Mouse (Mus musculus) natural killer cell, adult 2 months (primary cell): ENCODE data around the gene St8sia1.

Experiments used
- DNase-seq, 2 experiments: peaks; one replicate each; pipeline ENCODE4 v3.0.0; 2022; ENCODE audit warnings: low spot score in 2 of 2

The St8sia1 gene

GRCm38 (mm10) chr6:142788042-142788987 lies 175.9 kb downstream of the St8sia1 start:
- no peak for DNase-seq

DNA sequence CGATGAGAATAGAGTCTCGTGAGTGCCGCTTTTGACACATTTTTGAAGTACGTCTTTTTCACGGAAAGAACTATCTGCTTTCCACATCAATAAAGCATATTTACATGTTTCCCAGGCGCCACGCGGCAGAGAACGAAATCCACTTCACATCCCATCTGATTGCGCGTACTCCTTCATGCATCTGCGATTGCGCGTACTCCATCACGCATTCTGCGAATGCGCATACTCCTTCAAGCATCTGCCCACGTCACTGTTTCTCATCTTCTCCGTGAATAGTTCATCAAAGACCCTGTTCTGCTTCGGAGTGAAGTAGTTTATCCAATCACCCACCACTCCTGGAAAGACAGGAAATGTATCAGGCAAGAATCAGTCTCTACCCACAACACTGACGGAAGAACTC lies 178.1 kb downstream of the St8sia1 start:
- DNase-seq, result no peak

- peak; percentile 47 to 70 for DNase-seq
These were observed 178.9 kb downstream of the St8sia1 start for GRCm38 (mm10) chr6:142785343-142785742.

- no peak for DNase-seq
These were observed 183.0 kb downstream of the St8sia1 start for GRCm38 (mm10) chr6:142781286-142781685.

DNA sequence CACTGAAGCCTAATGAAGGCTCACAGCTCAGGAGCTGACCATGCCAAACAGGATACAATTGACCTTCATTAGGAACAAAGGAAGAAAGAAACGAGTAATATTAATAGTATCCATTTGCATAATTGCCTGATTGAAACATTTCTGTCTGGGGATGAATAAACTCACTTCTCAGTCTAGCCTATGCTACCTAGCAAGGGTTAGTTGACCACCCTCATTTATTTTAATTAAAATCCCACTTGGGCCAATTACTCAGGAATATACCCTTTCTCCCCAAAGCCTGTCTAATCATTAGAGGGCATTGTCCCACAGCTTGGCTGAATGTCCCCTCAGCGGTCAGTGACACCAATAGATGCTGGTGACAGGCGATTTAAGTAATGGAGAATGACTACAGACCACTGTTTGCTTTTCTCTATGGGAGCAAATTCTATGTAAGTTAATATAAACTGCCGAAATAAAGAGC lies 183.6 kb downstream of the St8sia1 start:
- DNase-seq, result no peak

DNA sequence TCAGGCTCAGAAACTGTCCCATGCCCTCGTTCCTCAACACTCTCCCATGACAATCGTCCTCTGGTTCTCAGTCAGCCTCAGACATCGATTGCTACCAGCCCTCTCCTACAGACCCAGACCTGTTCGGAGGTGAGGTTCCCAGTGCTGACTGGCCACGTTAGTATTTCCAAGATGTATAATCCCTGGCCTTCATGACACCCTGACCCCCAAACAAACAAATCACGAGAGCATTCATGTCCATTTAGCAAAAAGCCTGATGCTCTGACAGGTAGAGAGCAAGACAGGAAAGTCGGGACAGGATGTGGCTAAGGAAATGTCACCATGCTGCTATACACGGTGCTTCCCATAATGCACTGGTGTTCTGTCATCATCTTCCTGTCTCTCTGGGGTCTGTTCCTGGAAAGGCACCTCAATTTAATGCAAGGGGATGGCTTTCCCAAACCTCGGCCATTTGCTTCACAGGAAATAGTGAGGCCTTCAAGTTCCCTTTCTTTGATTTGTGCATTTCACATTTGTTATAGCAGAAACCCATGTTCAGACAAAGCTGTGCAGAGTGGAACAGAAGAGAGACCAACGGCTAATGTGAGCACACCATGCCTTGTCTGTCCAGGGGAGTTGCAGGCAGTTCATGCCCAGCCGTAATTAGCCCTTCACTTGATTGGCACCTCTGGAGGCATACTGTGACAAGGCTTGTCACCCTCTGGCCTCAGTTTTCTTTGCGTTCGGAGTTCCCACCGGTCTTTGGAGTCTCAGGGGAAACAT lies 184.3 kb downstream of the St8sia1 start:
- DNase-seq, result peak in 1 of 2 experiments; percentile 9

- peak; percentile 27 to 39 for DNase-seq
These were observed 185.0 kb downstream of the St8sia1 start for GRCm38 (mm10) chr6:142779045-142779811.

DNA sequence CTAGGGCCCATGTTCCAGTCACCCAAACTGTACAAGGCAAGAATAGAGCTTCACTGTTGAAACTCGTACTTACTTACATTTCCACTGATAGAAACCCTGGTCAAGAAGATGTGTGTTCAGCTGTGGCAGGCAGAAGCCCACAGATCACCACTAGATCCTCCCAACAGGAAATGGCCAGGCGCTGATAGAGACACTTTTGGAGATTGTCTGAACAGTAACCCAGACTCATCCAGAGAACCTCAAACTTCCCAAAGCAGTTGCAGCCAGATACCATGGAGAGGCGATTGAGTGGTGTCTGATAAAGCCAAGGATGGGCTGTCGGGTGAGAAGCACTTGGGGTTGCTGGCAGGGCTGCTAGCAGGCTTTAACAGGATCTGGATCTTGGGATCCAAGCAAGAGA lies 187.3 kb downstream of the St8sia1 start:
- no peak for DNase-seq

DNA sequence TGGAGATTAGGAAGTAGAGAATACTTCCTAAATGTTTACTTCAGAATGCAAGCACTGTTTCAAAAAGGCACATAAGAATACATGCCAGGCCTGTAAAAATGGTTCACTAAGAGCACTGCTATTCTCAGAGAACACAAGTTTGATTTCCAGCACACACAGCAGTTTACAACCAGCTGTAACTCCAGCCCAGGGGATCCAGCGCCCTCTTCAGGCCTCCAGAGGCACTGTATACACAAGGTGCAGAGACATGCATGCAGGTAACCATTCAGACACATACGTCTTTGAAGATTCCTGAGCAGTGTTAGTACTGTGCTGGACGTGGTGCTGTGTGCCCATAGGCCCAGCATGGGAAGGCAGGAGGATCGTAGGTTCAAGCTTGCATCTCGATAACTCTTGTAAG lies 190.7 kb downstream of the St8sia1 start:
- DNase-seq, result no peak

DNA sequence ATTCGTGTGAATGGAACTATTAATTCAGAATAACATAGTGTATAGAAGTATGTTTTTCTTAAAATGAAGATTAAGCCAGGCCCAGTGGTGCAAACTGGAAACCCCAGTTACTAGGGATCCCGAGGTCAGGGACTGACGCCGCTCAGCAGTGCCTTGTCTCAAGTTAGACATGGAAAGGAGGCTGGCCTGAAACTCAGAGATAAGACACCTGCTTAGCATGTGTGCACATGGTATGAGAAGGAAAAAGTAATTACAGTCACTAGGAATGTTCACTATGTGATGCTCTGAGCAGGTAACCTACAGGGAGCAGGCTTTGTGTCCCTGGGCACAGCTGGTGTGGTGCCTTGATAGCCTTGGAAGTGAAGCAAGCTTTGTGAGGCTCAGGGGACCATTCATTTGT lies 192.6 kb downstream of the St8sia1 start:
- no peak for DNase-seq
